In genomic region chr5:30594953-30595560, GRCm38 (mm10) we compare ENCODE assay signal across 1 mouse cellular context.
A peak's percentile ranks its signal among the peaks of the same experiment; 100 is the strongest.
TF ChIP-seq lines count a peak whose summit lies in the region.

No protein-coding gene starts in this region.

TF ChIP-seq in CH12.LX, 34 proteins besides CTCF, POLR2A, EP300 and RAD21 (continued from another document):
- 0 out of 2 replicates have a peak, but pooled peaks have one; percentile 7 for TF ChIP-seq HCFC1 (IDR thresholded peaks at IDR 0.05; ENCODE audit: low read depth, low read length)
- TF ChIP-seq CHD2 (IDR thresholded peaks at IDR 0.05; ENCODE audit: low read length), result peak; percentile 48; the same call in 1 of the 2 replicates
- TF ChIP-seq SIN3A (IDR thresholded peaks at IDR 0.05; ENCODE audit: low read length), result no peak
TF ChIP-seq in CH12.LX: peak in this region for 6.
